ENCODE assay signal across 10 mouse cellular contexts in genomic region chr2:33847196-33847834, GRCm38 (mm10). TPM values are rescaled to one million over a fixed set of nuclear protein-coding genes. Genes with fewer than 3 reads are reported as not detected.
A peak's percentile ranks its signal among the peaks of the same experiment; 100 is the strongest.
DNase-seq lines count a peak whose midpoint lies in the region; ATAC-seq and TF ChIP-seq lines count a peak whose summit lies in the region.
"Had no signal": no experiment of that assay in that cellular context is flagged by ENCODE, and none has a peak within 500 bp of the region (broad histone marks: within the 10 kb centered on the region; RNA-seq: fewer than 3 reads in every experiment).

No protein-coding gene starts in this region.

- TF ChIP-seq POLR2A in limb, embryonic 14.5 days (IDR thresholded peaks at IDR 0.05; ENCODE audit: borderline replicate concordance, extremely low read depth, insufficient read depth, insufficient read length), result no peak

- peaks cover 23% of the 10 kb centered on the region for H3K4me1 ChIP-seq in lung, embryonic 15.5 days
- 0 out of 2 replicates have a peak, but pooled peaks cover 2% of the 10 kb centered on the region for H3K4me1 ChIP-seq in forebrain, embryonic 11.5 days (replicated peaks; ENCODE audit: control insufficient read depth, insufficient read depth, low read length)
- peaks cover 21% of the 10 kb centered on the region for H3K4me1 ChIP-seq in limb, embryonic 14.5 days (ENCODE audit: control insufficient read depth, insufficient read depth, low read length)
- peaks cover 25% of the 10 kb centered on the region for H3K4me1 ChIP-seq in neural tube, embryonic 15.5 days
- H3K4me1 ChIP-seq in heart, embryonic 12.5 days (replicated peaks), result peaks cover 28% of the 10 kb centered on the region
- peaks cover 24% of the 10 kb centered on the region for H3K4me1 ChIP-seq in kidney, embryonic 15.5 days

- no peak for ATAC-seq in lung, embryonic 15.5 days (ENCODE audit: borderline replicate concordance, extremely low read depth, low FRiP score, low TSS enrichment)
- ATAC-seq in forebrain, embryonic 11.5 days (replicated peaks; ENCODE audit: low FRiP score), result no peak
- ATAC-seq in limb, embryonic 14.5 days (ENCODE audit: low FRiP score, low read depth), result no peak
- ATAC-seq in neural tube, embryonic 15.5 days (ENCODE audit: low FRiP score), result no peak
- ATAC-seq in heart, embryonic 12.5 days (ENCODE audit: insufficient number of reproducible peaks, low FRiP score), result no peak
- ATAC-seq in kidney, embryonic 15.5 days (replicated peaks; ENCODE audit: low FRiP score), result no peak

- no peak overlapping the region for H3K4me2 ChIP-seq in lung, embryonic 15.5 days
- no peak overlapping the region for H3K4me2 ChIP-seq in forebrain, embryonic 11.5 days (ENCODE audit: low read depth, low read length, severe bottlenecking)
- no peak overlapping the region for H3K4me2 ChIP-seq in limb, embryonic 14.5 days (replicated peaks; ENCODE audit: low read depth, low read length, severe bottlenecking)
- no peak overlapping the region for H3K4me2 ChIP-seq in neural tube, embryonic 15.5 days
- no peak overlapping the region for H3K4me2 ChIP-seq in heart, embryonic 12.5 days
- no peak overlapping the region for H3K4me2 ChIP-seq in kidney, embryonic 15.5 days

- H3K4me3 ChIP-seq in lung, embryonic 15.5 days, result no peak overlapping the region
- no peak overlapping the region for H3K4me3 ChIP-seq in forebrain, embryonic 11.5 days (ENCODE audit: low read depth, low read length)
- no peak overlapping the region for H3K4me3 ChIP-seq in limb, embryonic 14.5 days (replicated peaks; ENCODE audit: low read length)
- no peak overlapping the region for H3K4me3 ChIP-seq in neural tube, embryonic 15.5 days (replicated peaks)
- H3K4me3 ChIP-seq in heart, embryonic 12.5 days, result no peak overlapping the region
- H3K4me3 ChIP-seq in kidney, embryonic 15.5 days (replicated peaks), result no peak overlapping the region

- H3K27ac ChIP-seq in lung, embryonic 15.5 days, result peak overlapping the region; percentile 43; the same call in 1 of the 2 replicates
- H3K27ac ChIP-seq in forebrain, embryonic 11.5 days (ENCODE audit: low read depth, low read length), result no peak overlapping the region
- H3K27ac ChIP-seq in limb, embryonic 14.5 days (replicated peaks; ENCODE audit: low read depth, low read length), result peak overlapping the region; percentile 7; the same call in 1 of the 2 replicates
- peak overlapping the region; percentile 60 for H3K27ac ChIP-seq in neural tube, embryonic 15.5 days (replicated peaks)
- H3K27ac ChIP-seq in heart, embryonic 12.5 days (ENCODE audit: poor library complexity, severe bottlenecking), result no peak overlapping the region
- H3K27ac ChIP-seq in kidney, embryonic 15.5 days, result no peak overlapping the region

- DNase-seq in lung, postnatal 25 days (ENCODE audit: low spot score), result no peak
- peak; percentile 49 for DNase-seq in forebrain, embryonic 11.5 days (ENCODE audit: low spot score)
- no peak for DNase-seq in limb, embryonic 14.5 days (ENCODE audit: low spot score)
- no peak for DNase-seq in thymus, postnatal 14 days
- DNase-seq: kidney, adult 8-10 months; spleen, adult 18-20 months had no signal

- H3K36me3 ChIP-seq in lung, embryonic 15.5 days, result no peaks in the 10 kb centered on the region; the same call in 1 of the 2 replicates
- no peaks in the 10 kb centered on the region for H3K36me3 ChIP-seq in forebrain, embryonic 11.5 days (ENCODE audit: control insufficient read depth, insufficient read depth, low read length)
- H3K36me3 ChIP-seq in limb, embryonic 14.5 days (ENCODE audit: control insufficient read depth, insufficient read depth, low read length), result no peaks in the 10 kb centered on the region
- 0 out of 2 replicates have a peak, but pooled peaks cover 5% of the 10 kb centered on the region for H3K36me3 ChIP-seq in neural tube, embryonic 15.5 days
- peaks cover 7% of the 10 kb centered on the region; the same call in 1 of the 2 replicates for H3K36me3 ChIP-seq in heart, embryonic 12.5 days
- H3K36me3 ChIP-seq in kidney, embryonic 15.5 days, result peaks cover 4% of the 10 kb centered on the region; the same call in 1 of the 2 replicates

- H3K27me3 ChIP-seq in lung, embryonic 15.5 days, result no peaks in the 10 kb centered on the region
- no peaks in the 10 kb centered on the region for H3K27me3 ChIP-seq in forebrain, embryonic 11.5 days (ENCODE audit: control insufficient read depth, insufficient read depth, low read length)
- H3K27me3 ChIP-seq in limb, embryonic 14.5 days (ENCODE audit: control insufficient read depth, insufficient read depth, low read length), result no peaks in the 10 kb centered on the region
- no peaks in the 10 kb centered on the region for H3K27me3 ChIP-seq in neural tube, embryonic 15.5 days (replicated peaks)
- peaks cover 40% of the 10 kb centered on the region for H3K27me3 ChIP-seq in heart, embryonic 12.5 days (replicated peaks)
- no peaks in the 10 kb centered on the region for H3K27me3 ChIP-seq in kidney, embryonic 15.5 days

- H3K9me3 ChIP-seq in lung, embryonic 15.5 days, result no peaks in the 10 kb centered on the region
- no peaks in the 10 kb centered on the region for H3K9me3 ChIP-seq in forebrain, embryonic 11.5 days (ENCODE audit: control insufficient read depth, low read length)
- H3K9me3 ChIP-seq in limb, embryonic 14.5 days (ENCODE audit: control insufficient read depth, low read length), result no peaks in the 10 kb centered on the region
- H3K9me3 ChIP-seq in neural tube, embryonic 15.5 days (replicated peaks), result no peaks in the 10 kb centered on the region
- H3K9me3 ChIP-seq in heart, embryonic 12.5 days (replicated peaks), result no peaks in the 10 kb centered on the region
- H3K9me3 ChIP-seq in kidney, embryonic 15.5 days (replicated peaks), result no peaks in the 10 kb centered on the region

- no peak overlapping the region for H3K9ac ChIP-seq in lung, embryonic 15.5 days
- H3K9ac ChIP-seq in forebrain, embryonic 11.5 days (ENCODE audit: low read length), result no peak overlapping the region
- H3K9ac ChIP-seq in limb, embryonic 14.5 days (ENCODE audit: low read depth, low read length, severe bottlenecking), result no peak overlapping the region
- H3K9ac ChIP-seq in neural tube, embryonic 15.5 days (replicated peaks), result no peak overlapping the region
- H3K9ac ChIP-seq in heart, embryonic 12.5 days, result no peak overlapping the region
- H3K9ac ChIP-seq in kidney, embryonic 15.5 days, result no peak overlapping the region

- 81% methylated on average over 11 of the region's 11 CpGs for WGBS in lung, embryonic 15.5 days
- 90% methylated on average over 11 of the region's 11 CpGs for WGBS in forebrain, embryonic 11.5 days
- WGBS in limb, embryonic 14.5 days, result 74% methylated on average over 11 of the region's 11 CpGs
- WGBS in neural tube, embryonic 15.5 days, result 76% methylated on average over 11 of the region's 11 CpGs
- WGBS in heart, embryonic 12.5 days, result 87% methylated on average over 11 of the region's 11 CpGs
- WGBS in kidney, embryonic 15.5 days, result 81% methylated on average over 11 of the region's 11 CpGs

RNA-seq across cellular contexts. Expression of gene Mvb12b, which starts 40.4 kb away (rescaled TPM):
- polyA plus RNA-seq in lung, embryonic 15.5 days (2015; fragmentation: Nextera tagmentation; extraction: Ambion mirVana), result 21.8 and 22.8 TPM in 2 replicates
- polyA plus RNA-seq in forebrain, embryonic 11.5 days (2014; fragmentation: Nextera tagmentation; extraction: Ambion mirVana), result 30.9 and 31.1 TPM in 2 replicates
- polyA plus RNA-seq in limb, embryonic 14.5 days (2012; rRNA removed), result 26.6 and 35.2 TPM in 2 replicates
- 17.5 and 18.6 TPM in 2 replicates for polyA plus RNA-seq in limb, embryonic 14.5 days (2014; fragmentation: Nextera tagmentation; extraction: Ambion mirVana)
- polyA plus RNA-seq in neural tube, embryonic 15.5 days (2015; fragmentation: Nextera tagmentation; extraction: Ambion mirVana), result 49.5 and 52.2 TPM in 2 replicates
- polyA plus RNA-seq in heart, embryonic 12.5 days (2016; fragmentation: Nextera tagmentation; extraction: Ambion mirVana), result 16.1 and 16.6 TPM in 2 replicates
- 18.4 and 19.6 TPM in 2 replicates for polyA plus RNA-seq in kidney, embryonic 15.5 days (2015; fragmentation: Nextera tagmentation; extraction: Ambion mirVana)

Comparison
In these comparisons a context has a peak if more than half of its experiments do, and no peak if none do; other contexts are left out.
1. H3K27ac ChIP-seq: peak in lung, embryonic 15.5 days (single experiment), limb, embryonic 14.5 days (single experiment) and neural tube, embryonic 15.5 days (single experiment); none in forebrain, embryonic 11.5 days (single experiment), heart, embryonic 12.5 days (single experiment) and kidney, embryonic 15.5 days (single experiment).